Mouse (Mus musculus): ENCODE data around the gene Usp35.

DNA sequence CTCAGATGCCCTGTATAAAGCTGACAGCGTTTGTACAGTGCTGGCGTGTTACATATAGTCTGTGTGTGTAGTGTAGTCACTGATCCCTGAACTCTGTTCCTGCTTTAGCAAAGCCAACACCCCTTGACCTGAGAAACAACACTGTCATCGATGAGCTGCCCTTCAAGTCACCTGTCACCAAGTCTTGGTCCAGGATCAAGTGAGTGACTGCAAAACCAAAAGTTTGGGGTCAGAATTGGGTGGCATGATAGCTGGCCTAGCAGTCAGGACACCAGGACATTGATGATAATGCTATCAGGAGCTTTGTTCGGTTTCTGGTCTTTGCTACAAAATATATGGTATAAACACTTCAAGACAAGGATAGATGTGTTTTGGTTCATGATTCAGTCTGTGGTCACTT, 29.6 kb downstream of the Usp35 start:
- TF ChIP-seq CTCF (IDR thresholded peaks at IDR 0.05; ENCODE audit: borderline replicate concordance, extremely low read depth, insufficient read depth, insufficient read length): no peak
- TF ChIP-seq POLR2A (IDR thresholded peaks at IDR 0.05; ENCODE audit: borderline replicate concordance, extremely low read depth, insufficient read depth, insufficient read length, poor library complexity, severe bottlenecking): no peak
